Mouse (Mus musculus): ENCODE data around the gene Acadm. TPM values are rescaled to one million over a fixed set of nuclear protein-coding genes. Genes with fewer than 3 reads are reported as not detected.

Gene Acadm
- polyA plus RNA-seq, 1 experiment from 2014 or later = 73.6 TPM

DNA sequence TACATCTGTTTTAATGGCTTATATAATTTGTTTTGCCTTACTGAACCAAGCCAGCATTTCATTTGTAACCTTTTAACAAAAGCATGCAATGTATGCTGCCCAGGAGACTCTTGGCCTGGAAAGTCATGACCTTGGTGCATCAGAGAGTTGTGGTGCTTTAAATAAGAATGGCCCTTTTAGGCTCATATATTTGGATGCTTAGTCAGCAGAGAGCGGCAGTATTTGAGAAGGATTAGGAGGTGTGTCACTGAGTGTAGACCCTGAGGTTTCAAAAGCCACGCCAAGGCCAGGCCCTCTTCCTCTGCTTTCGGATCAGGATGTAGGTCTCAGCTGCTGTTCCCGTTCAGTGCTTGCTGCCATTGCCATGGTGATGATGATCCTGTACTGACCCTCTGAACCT, 25.0 kb upstream of the Acadm start:
- no peaks in the 10 kb centered on the region for H3K36me3 ChIP-seq (ENCODE audit: control insufficient read depth, insufficient read depth, low read length)
- H3K9me3 ChIP-seq (ENCODE audit: control insufficient read depth, low read depth, low read length) = no peaks in the 10 kb centered on the region
- 82% methylated on average over 4 of the region's 4 CpGs for WGBS
- no peak overlapping the region for H3K4me3 ChIP-seq (ENCODE audit: low read depth, low read length)
- no peak overlapping the region for H3K4me2 ChIP-seq (replicated peaks; ENCODE audit: low read depth, low read length)
- H3K27me3 ChIP-seq (ENCODE audit: control insufficient read depth, insufficient read depth, low read length) = 0 out of 2 replicates have a peak, but pooled peaks cover 4% of the 10 kb centered on the region
- H3K9ac ChIP-seq (replicated peaks; ENCODE audit: low read depth, low read length) = no peak overlapping the region
- H3K27ac ChIP-seq (ENCODE audit: low read length) = no peak overlapping the region
- no peak for ATAC-seq (ENCODE audit: insufficient number of reproducible peaks, insufficient read depth, low FRiP score, low read depth)
- 0 out of 2 replicates have a peak, but pooled peaks cover 2% of the 10 kb centered on the region for H3K4me1 ChIP-seq (ENCODE audit: control insufficient read depth, insufficient read depth, low read length)

DNA sequence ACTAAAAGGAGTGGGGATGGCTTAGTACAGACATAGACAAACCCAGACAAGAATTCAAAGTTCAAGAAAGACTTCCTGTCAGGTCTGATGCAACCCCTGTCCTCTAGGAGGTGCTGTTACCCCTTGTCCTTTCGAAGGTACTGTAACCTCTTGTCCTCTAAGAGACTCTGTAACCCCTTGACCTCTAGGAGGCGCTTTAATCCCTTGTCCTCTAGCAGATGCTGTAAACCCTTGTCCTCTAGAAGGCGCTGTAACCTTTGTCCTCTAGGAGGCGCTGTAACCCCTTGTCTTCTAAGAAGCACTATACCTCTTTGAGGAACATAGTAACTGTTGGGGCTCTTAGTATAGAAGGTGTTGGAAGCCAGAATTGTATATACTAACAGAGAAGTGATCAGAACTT, 24.1 kb upstream of the Acadm start:
- ATAC-seq (ENCODE audit: insufficient number of reproducible peaks, insufficient read depth, low FRiP score, low read depth) = no peak
- no peaks in the 10 kb centered on the region for H3K36me3 ChIP-seq (ENCODE audit: control insufficient read depth, insufficient read depth, low read length)
- H3K9ac ChIP-seq (replicated peaks; ENCODE audit: low read depth, low read length) = no peak overlapping the region
- 0 out of 2 replicates have a peak, but pooled peaks cover under 1% of the 10 kb centered on the region for H3K4me1 ChIP-seq (ENCODE audit: control insufficient read depth, insufficient read depth, low read length)
- H3K4me3 ChIP-seq (ENCODE audit: low read depth, low read length) = no peak overlapping the region
- no peak overlapping the region for H3K27ac ChIP-seq (ENCODE audit: low read length)
- H3K9me3 ChIP-seq (ENCODE audit: control insufficient read depth, low read depth, low read length) = no peaks in the 10 kb centered on the region
- H3K27me3 ChIP-seq (ENCODE audit: control insufficient read depth, insufficient read depth, low read length) = 0 out of 2 replicates have a peak, but pooled peaks cover 4% of the 10 kb centered on the region
- WGBS = 50% methylated on average over 4 of the region's 4 CpGs
- H3K4me2 ChIP-seq (replicated peaks; ENCODE audit: low read depth, low read length) = no peak overlapping the region

DNA sequence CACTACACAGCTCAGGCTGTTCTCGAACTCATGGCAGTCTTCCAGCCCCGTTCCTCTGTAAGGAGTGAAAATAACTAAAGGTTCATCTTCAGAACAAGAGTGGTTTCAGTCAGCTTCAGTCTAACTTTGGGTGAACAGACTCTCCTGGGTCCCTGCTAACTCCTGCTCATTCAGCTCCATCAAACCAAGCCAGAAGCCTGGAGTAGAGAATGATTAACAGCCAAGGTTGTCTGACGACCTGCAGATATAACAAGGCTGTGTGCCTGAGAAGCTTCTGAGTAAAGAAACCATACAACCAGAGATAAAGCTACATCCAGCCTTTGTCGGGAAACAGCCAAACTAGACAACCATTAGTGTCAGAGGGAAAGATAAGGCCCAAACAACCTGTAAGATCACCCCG, 23.0 kb upstream of the Acadm start:
- Histone ChIP-seq H3K9ac (replicated peaks; ENCODE audit: low read depth, low read length) (no peak overlapping the region), H3K4me2 (replicated peaks; ENCODE audit: low read depth, low read length) (no peak overlapping the region), H3K36me3 (ENCODE audit: control insufficient read depth, insufficient read depth, low read length) (no peaks in the 10 kb centered on the region), H3K9me3 (ENCODE audit: control insufficient read depth, low read depth, low read length) (no peaks in the 10 kb centered on the region), H3K27ac (ENCODE audit: low read length) (no peak overlapping the region), H3K27me3 (ENCODE audit: control insufficient read depth, insufficient read depth, low read length) (no peaks in the 10 kb centered on the region), H3K4me1 (ENCODE audit: control insufficient read depth, insufficient read depth, low read length) (no peaks in the 10 kb centered on the region), H3K4me3 (ENCODE audit: low read depth, low read length) (no peak overlapping the region)
- ATAC-seq (ENCODE audit: insufficient number of reproducible peaks, insufficient read depth, low FRiP score, low read depth) = no peak
- 69% methylated on average over 5 of the region's 5 CpGs for WGBS

DNA sequence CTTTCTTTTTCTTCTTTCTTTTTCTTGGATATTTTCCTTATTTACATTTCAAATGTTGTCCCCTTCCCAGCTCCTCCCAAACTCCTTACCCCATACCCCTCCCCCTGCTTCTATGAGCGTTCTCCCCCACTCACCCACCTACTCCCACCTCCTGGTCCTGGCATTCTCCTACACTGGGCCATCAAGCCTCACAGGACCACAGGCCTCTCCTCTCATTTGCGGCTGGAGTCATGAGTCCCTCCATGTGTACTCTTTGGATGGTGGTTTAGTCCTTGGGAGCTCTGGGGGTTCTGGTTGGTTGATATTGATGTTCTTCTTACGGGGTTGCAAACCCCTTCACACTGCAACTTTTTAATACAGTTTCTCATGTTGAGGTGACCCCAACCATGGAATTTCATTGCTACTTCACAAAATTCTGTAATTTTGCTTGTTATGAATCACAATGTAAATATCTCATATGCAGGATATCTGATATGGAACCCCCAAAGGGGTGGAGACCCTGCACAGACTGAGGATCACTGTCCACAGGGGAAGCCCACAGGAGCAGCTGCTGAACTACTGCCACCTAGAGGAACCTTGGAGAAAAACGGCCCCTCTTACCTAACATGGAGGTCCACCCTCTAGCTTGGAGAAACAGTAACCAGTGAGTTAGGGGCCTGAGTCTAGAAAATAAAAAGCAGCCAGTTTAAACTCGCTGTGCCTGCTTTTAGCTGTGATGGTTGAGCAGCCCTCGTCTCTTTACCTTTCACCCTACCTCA, 17.4 kb upstream of the Acadm start:
- 74% methylated on average over 6 of the region's 6 CpGs for WGBS
- no peaks in the 10 kb centered on the region for H3K27me3 ChIP-seq (ENCODE audit: control insufficient read depth, insufficient read depth, low read length)
- no peak overlapping the region for H3K4me3 ChIP-seq (ENCODE audit: low read depth, low read length)
- no peaks in the 10 kb centered on the region for H3K4me1 ChIP-seq (ENCODE audit: control insufficient read depth, insufficient read depth, low read length)
- ATAC-seq (ENCODE audit: insufficient number of reproducible peaks, insufficient read depth, low FRiP score, low read depth) = no peak
- H3K9ac ChIP-seq (replicated peaks; ENCODE audit: low read depth, low read length) = no peak overlapping the region
- H3K36me3 ChIP-seq (ENCODE audit: control insufficient read depth, insufficient read depth, low read length) = no peaks in the 10 kb centered on the region
- H3K27ac ChIP-seq (ENCODE audit: low read length) = no peak overlapping the region
- no peaks in the 10 kb centered on the region for H3K9me3 ChIP-seq (ENCODE audit: control insufficient read depth, low read depth, low read length)
- no peak overlapping the region for H3K4me2 ChIP-seq (replicated peaks; ENCODE audit: low read depth, low read length)

DNA sequence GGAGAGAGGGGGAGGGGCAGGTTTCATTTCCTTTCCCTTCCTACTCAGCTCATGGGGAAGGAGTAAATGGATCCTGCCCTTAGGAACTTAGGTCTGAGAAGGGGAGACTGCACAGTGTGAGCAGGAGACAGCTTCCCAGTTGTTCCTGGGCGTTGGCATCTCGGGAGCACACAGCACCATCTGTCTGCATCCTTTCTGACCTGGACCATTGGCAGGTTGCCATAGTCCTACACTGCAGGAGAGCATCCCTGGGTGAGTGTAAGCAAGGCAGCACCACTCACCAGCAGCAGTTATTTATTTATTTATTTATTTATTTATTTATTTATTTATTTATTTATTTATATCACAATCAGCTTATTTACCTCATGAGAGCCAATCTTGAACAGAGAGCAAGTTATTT, 16.5 kb upstream of the Acadm start:
- H3K4me1 ChIP-seq (ENCODE audit: control insufficient read depth, insufficient read depth, low read length) = no peaks in the 10 kb centered on the region
- no peak for ATAC-seq (ENCODE audit: insufficient number of reproducible peaks, insufficient read depth, low FRiP score, low read depth)
- no peak overlapping the region for H3K27ac ChIP-seq (ENCODE audit: low read length)
- no peaks in the 10 kb centered on the region for H3K27me3 ChIP-seq (ENCODE audit: control insufficient read depth, insufficient read depth, low read length)
- H3K9me3 ChIP-seq (ENCODE audit: control insufficient read depth, low read depth, low read length) = no peaks in the 10 kb centered on the region
- 67% methylated on average over 2 of the region's 2 CpGs for WGBS
- H3K36me3 ChIP-seq (ENCODE audit: control insufficient read depth, insufficient read depth, low read length) = no peaks in the 10 kb centered on the region
- no peak overlapping the region for H3K4me2 ChIP-seq (replicated peaks; ENCODE audit: low read depth, low read length)
- H3K4me3 ChIP-seq (ENCODE audit: low read depth, low read length) = no peak overlapping the region
- H3K9ac ChIP-seq (replicated peaks; ENCODE audit: low read depth, low read length) = no peak overlapping the region

DNA sequence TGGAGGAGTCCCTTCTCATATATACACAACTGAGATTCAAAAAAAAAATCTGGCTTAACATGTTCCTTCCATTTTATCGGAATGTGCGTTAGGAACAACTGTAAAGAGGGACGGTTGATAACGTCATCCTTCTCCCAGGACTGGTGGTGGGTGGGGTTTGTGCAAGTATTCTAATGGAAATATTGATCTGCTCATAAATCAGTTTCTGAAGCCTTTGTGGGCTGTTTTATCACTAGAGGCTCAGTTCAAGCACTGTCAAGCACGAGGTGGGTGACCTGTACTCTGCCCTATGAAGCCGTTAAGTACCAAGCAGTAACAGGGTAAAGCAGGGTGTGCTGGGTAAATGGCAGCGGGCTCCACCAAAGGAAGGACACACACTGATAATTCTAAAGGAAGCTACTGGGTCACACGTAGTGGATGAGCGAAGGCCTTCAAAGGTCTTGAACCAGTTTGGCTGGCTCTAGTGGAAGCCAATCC, 15.3 kb upstream of the Acadm start:
- H3K4me2 ChIP-seq (replicated peaks; ENCODE audit: low read depth, low read length) = no peak overlapping the region
- WGBS = 73% methylated on average over 9 of the region's 9 CpGs
- no peak overlapping the region for H3K9ac ChIP-seq (replicated peaks; ENCODE audit: low read depth, low read length)
- ATAC-seq (ENCODE audit: insufficient number of reproducible peaks, insufficient read depth, low FRiP score, low read depth) = no peak
- H3K9me3 ChIP-seq (ENCODE audit: control insufficient read depth, low read depth, low read length) = no peaks in the 10 kb centered on the region
- no peak overlapping the region for H3K4me3 ChIP-seq (ENCODE audit: low read depth, low read length)
- H3K27me3 ChIP-seq (ENCODE audit: control insufficient read depth, insufficient read depth, low read length) = no peaks in the 10 kb centered on the region
- no peaks in the 10 kb centered on the region for H3K36me3 ChIP-seq (ENCODE audit: control insufficient read depth, insufficient read depth, low read length)
- H3K27ac ChIP-seq (ENCODE audit: low read length) = no peak overlapping the region
- no peaks in the 10 kb centered on the region for H3K4me1 ChIP-seq (ENCODE audit: control insufficient read depth, insufficient read depth, low read length)

DNA sequence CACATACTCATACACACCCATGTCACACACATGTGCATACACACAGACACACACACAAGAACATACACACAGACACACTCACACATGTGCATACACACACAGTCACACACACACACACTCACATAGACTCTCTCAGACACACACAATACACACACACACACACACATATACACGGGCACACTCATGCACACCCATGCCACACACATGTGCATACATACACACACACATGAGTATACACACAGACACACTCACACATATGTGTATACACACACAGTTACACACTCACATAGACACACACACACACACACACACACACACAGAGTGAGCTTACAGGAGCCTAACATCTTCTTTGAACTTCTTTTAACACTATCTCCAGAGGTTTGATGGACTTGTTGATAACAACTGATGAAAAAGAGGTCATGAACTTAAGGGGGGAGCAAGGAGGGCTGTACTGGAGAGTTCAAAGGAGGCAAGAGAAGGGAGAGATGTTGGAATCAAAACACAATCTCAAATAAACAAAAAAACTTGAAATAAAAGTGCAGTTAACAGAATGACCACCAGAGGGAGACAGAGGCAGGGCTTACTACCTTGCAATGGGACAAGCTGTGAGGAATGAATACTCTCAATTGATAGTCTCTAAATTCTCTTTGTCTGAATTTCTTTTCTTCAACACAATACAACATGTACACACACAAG, 14.8 kb upstream of the Acadm start:
- H3K27me3 ChIP-seq (ENCODE audit: control insufficient read depth, insufficient read depth, low read length) = no peaks in the 10 kb centered on the region
- ATAC-seq (ENCODE audit: insufficient number of reproducible peaks, insufficient read depth, low FRiP score, low read depth) = no peak
- 95% methylated on average over 1 of the region's 1 CpGs for WGBS

DNA sequence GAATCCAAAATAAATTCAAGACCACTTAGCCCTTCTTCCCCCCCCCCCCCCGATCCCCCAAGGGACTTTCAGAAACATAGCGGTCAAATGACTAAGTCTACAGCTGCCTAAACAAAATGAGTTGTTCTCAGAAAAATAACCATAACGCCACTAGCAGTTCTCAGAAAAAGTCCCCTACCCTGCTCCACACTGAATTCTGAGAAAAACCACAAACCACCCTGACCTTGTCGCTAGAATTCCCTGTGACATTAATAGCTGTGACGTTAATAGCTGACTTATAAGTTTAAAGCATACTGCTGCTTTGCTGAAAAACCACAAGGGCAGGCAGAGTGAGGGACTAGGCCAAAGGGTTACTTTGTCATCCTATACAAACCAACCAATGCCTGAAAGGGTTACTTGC, 13.5 kb upstream of the Acadm start:
- Histone ChIP-seq H3K9ac (replicated peaks; ENCODE audit: low read depth, low read length) (no peak overlapping the region), H3K9me3 (ENCODE audit: control insufficient read depth, low read depth, low read length) (no peaks in the 10 kb centered on the region), H3K27ac (ENCODE audit: low read length) (no peak overlapping the region), H3K27me3 (ENCODE audit: control insufficient read depth, insufficient read depth, low read length) (no peaks in the 10 kb centered on the region), H3K4me1 (ENCODE audit: control insufficient read depth, insufficient read depth, low read length) (no peaks in the 10 kb centered on the region), H3K4me3 (ENCODE audit: low read depth, low read length) (no peak overlapping the region), H3K4me2 (replicated peaks; ENCODE audit: low read depth, low read length) (no peak overlapping the region), H3K36me3 (ENCODE audit: control insufficient read depth, insufficient read depth, low read length) (no peaks in the 10 kb centered on the region)
- ATAC-seq (ENCODE audit: insufficient number of reproducible peaks, insufficient read depth, low FRiP score, low read depth) = no peak
- WGBS = 85% methylated on average over 5 of the region's 5 CpGs

More for the DNA sequence above, 14.8 kb upstream of the Acadm start:
- no peak overlapping the region for H3K27ac ChIP-seq (ENCODE audit: low read length)
- H3K36me3 ChIP-seq (ENCODE audit: control insufficient read depth, insufficient read depth, low read length) = no peaks in the 10 kb centered on the region
- H3K4me1 ChIP-seq (ENCODE audit: control insufficient read depth, insufficient read depth, low read length) = no peaks in the 10 kb centered on the region
- no peak overlapping the region for H3K4me3 ChIP-seq (ENCODE audit: low read depth, low read length)
- H3K9me3 ChIP-seq (ENCODE audit: control insufficient read depth, low read depth, low read length) = no peaks in the 10 kb centered on the region
- H3K9ac ChIP-seq (replicated peaks; ENCODE audit: low read depth, low read length) = no peak overlapping the region
- H3K4me2 ChIP-seq (replicated peaks; ENCODE audit: low read depth, low read length) = no peak overlapping the region

Data from stomach, embryonic 14.5 days (tissue).